Mouse (Mus musculus) cerebellum, postnatal 25 days (tissue): ENCODE results near the gene Arhgap31.

Source experiments
- DNase-seq, 2 experiments: peaks; one replicate each; pipeline ENCODE4 v3.0.0; 2021; ENCODE audit warnings: mixed read lengths in 2 of 2

Gene Arhgap31

GRCm38 (mm10) chr16:38712581-38713403, at the start of gene Arhgap31:
Gene Arhgap31, minus strand, starts transcription at chr16:38713274.
- peak; percentile 69 to 76 for DNase-seq

- DNase-seq, result no peak
These were observed 49.3 kb upstream of the Arhgap31 start for GRCm38 (mm10) chr16:38762401-38762800.

- no peak for DNase-seq
These were observed 48.9 kb upstream of the Arhgap31 start for GRCm38 (mm10) chr16:38761972-38762371.

- no peak for DNase-seq
These were observed 47.8 kb upstream of the Arhgap31 start for GRCm38 (mm10) chr16:38760834-38761375.

- DNase-seq, result no peak
These were observed 47.2 kb upstream of the Arhgap31 start for GRCm38 (mm10) chr16:38760239-38760638.

- no peak for DNase-seq
These were observed 45.2 kb upstream of the Arhgap31 start for GRCm38 (mm10) chr16:38758104-38758861.

- DNase-seq, result no peak
These were observed 44.6 kb upstream of the Arhgap31 start for GRCm38 (mm10) chr16:38757626-38758025.

- no peak for DNase-seq
These were observed 43.5 kb upstream of the Arhgap31 start for GRCm38 (mm10) chr16:38756572-38756971.

- DNase-seq, result peak in 1 of 2 experiments; percentile 19
These were observed 43.1 kb upstream of the Arhgap31 start for GRCm38 (mm10) chr16:38756177-38756503.

GRCm38 (mm10) chr16:38755452-38756176, 42.5 kb upstream of the Arhgap31 start:
- no peak for DNase-seq

- no peak for DNase-seq
These were observed 40.6 kb upstream of the Arhgap31 start for GRCm38 (mm10) chr16:38753631-38754030.

- no peak for DNase-seq
These were observed 37.7 kb upstream of the Arhgap31 start for GRCm38 (mm10) chr16:38750803-38751202.

- no peak for DNase-seq
These were observed 31.0 kb upstream of the Arhgap31 start for GRCm38 (mm10) chr16:38743941-38744673.

- DNase-seq, result peak in 1 of 2 experiments; percentile 38
These were observed 29.6 kb upstream of the Arhgap31 start for GRCm38 (mm10) chr16:38742659-38743131.

- peak; percentile 81 to 85 for DNase-seq
These were observed 29.1 kb upstream of the Arhgap31 start, which contains the start of gene B4galt4 for GRCm38 (mm10) chr16:38742113-38742658. Gene B4galt4, plus strand, starts transcription at chr16:38742264.

GRCm38 (mm10) chr16:38741204-38741903, 28.3 kb upstream of the Arhgap31 start:
- no peak for DNase-seq

- no peak for DNase-seq
These were observed 17.8 kb upstream of the Arhgap31 start for GRCm38 (mm10) chr16:38730921-38731320.

GRCm38 (mm10) chr16:38729610-38730288, 16.7 kb upstream of the Arhgap31 start:
- no peak for DNase-seq

- no peak for DNase-seq
These were observed 16.1 kb upstream of the Arhgap31 start for GRCm38 (mm10) chr16:38729139-38729538.

GRCm38 (mm10) chr16:38728576-38729132, 15.6 kb upstream of the Arhgap31 start:
- DNase-seq, result no peak
